Mouse (Mus musculus) forebrain, embryonic 13.5 days (tissue): ENCODE data around the gene Smim20. TPM values are rescaled to one million over a fixed set of nuclear protein-coding genes. Genes with fewer than 3 reads are reported as not detected.

Experiments used
- ATAC-seq: fragments of 200-750 bp; cut with Nextera tagmentation; 2 replicates; pipeline ENCODE4 v1.8.0; 2017
- H3K27ac ChIP-seq: fragments of 300-500 bp; sonication (generic); 2 replicates; pipeline ENCODE4 v1.5.1; 2015; ENCODE audit warnings: inconsistent platforms, mild to moderate bottlenecking, moderate library complexity
- H3K27me3 ChIP-seq: fragments of 300-500 bp; sonication (generic); 2 replicates; pipeline ENCODE4 v1.6.1; 2015; ENCODE audit warnings: mild to moderate bottlenecking, inconsistent platforms
- H3K36me3 ChIP-seq: fragments of 300-500 bp; sonication (generic); 2 replicates; pipeline ENCODE4 v1.6.1; 2015; ENCODE audit warnings: mild to moderate bottlenecking, inconsistent platforms; ENCODE audit not compliant: poor library complexity, severe bottlenecking
- H3K4me1 ChIP-seq: fragments of 300-500 bp; sonication (generic); 2 replicates; pipeline ENCODE4 v1.6.1; 2015; ENCODE audit warnings: inconsistent platforms
- H3K4me2 ChIP-seq: fragments of 300-500 bp; sonication (generic); 2 replicates; pipeline ENCODE4 v1.6.1; 2015; ENCODE audit warnings: inconsistent platforms, mild to moderate bottlenecking, moderate library complexity
- H3K4me3 ChIP-seq: fragments of 300-500 bp; sonication (generic); 2 replicates; pipeline ENCODE4 v1.5.1; 2015; ENCODE audit warnings: mild to moderate bottlenecking, inconsistent platforms
- H3K9ac ChIP-seq: fragments of 300-500 bp; sonication (generic); 2 replicates; pipeline ENCODE4 v1.6.1; 2015; ENCODE audit warnings: mild to moderate bottlenecking, inconsistent platforms
- H3K9me3 ChIP-seq: fragments of 300-500 bp; sonication (generic); replicated peaks from 2 replicates; pipeline ENCODE4 v1.6.1; 2016; ENCODE audit warnings: inconsistent platforms
- WGBS: fragments of 180-500 bp; shearing (Covaris S2); methylation state at CpG from one replicate; pipeline ENCODE4 v1.1.7; 2015; 5-methylcytosine and 5-hydroxymethylcytosine counted together
- polyA plus RNA-seq: library from polyadenylated mRNA; unstranded; fragments of >200 nt; fragmentation: Nextera tagmentation; extraction: Ambion mirVana; gene quantifications from 2 replicates; pipeline ENCODE4 v1.2.1, GENCODE M21; 2015

The Smim20 gene
- polyA plus RNA-seq, 1 experiment from 2014 or later: 64.8 TPM

GRCm38 (mm10) chr5:53269799-53270198 lies 2.9 kb downstream of the Smim20 start:
- Histone ChIP-seq H3K9me3 (no peaks in the 10 kb centered on the region), H3K4me1 (peaks cover 33% of the 10 kb centered on the region), H3K27ac (no peak overlapping the region), H3K36me3 (no peaks in the 10 kb centered on the region), H3K4me2 (no peak overlapping the region), H3K4me3 (no peak overlapping the region), H3K9ac (no peak overlapping the region), H3K27me3 (0 out of 2 replicates have a peak, but pooled peaks cover 3% of the 10 kb centered on the region)
- ATAC-seq: no peak
- 87% methylated on average over 5 of the region's 5 CpGs for WGBS

GRCm38 (mm10) chr5:53270947-53271711 lies 4.2 kb downstream of the Smim20 start:
- H3K27ac ChIP-seq: no peak overlapping the region
- no peak overlapping the region for H3K4me3 ChIP-seq
- no peaks in the 10 kb centered on the region for H3K36me3 ChIP-seq
- H3K27me3 ChIP-seq: 0 out of 2 replicates have a peak, but pooled peaks cover 3% of the 10 kb centered on the region
- 94% methylated on average over 13 of the region's 13 CpGs for WGBS
- no peak overlapping the region for H3K4me2 ChIP-seq
- ATAC-seq: no peak
- H3K4me1 ChIP-seq: peaks cover 47% of the 10 kb centered on the region
- H3K9ac ChIP-seq: no peak overlapping the region
- no peaks in the 10 kb centered on the region for H3K9me3 ChIP-seq

GRCm38 (mm10) chr5:53272626-53273025 lies 5.7 kb downstream of the Smim20 start:
- H3K4me1 ChIP-seq: peaks cover 57% of the 10 kb centered on the region
- H3K4me2 ChIP-seq: no peak overlapping the region
- WGBS: 90% methylated on average over 4 of the region's 4 CpGs
- H3K4me3 ChIP-seq: no peak overlapping the region
- no peak overlapping the region for H3K9ac ChIP-seq
- no peaks in the 10 kb centered on the region for H3K36me3 ChIP-seq
- H3K9me3 ChIP-seq: no peaks in the 10 kb centered on the region
- H3K27ac ChIP-seq: no peak overlapping the region
- no peak for ATAC-seq
- 0 out of 2 replicates have a peak, but pooled peaks cover 3% of the 10 kb centered on the region for H3K27me3 ChIP-seq

- WGBS: 92% methylated on average over 5 of the region's 5 CpGs
- Histone ChIP-seq H3K9me3 (no peaks in the 10 kb centered on the region), H3K27me3 (0 out of 2 replicates have a peak, but pooled peaks cover 3% of the 10 kb centered on the region), H3K36me3 (0 out of 2 replicates have a peak, but pooled peaks cover 4% of the 10 kb centered on the region), H3K4me3 (no peak overlapping the region), H3K4me2 (no peak overlapping the region), H3K4me1 (peaks cover 59% of the 10 kb centered on the region), H3K27ac (no peak overlapping the region; the same call in 1 of the 2 replicates), H3K9ac (no peak overlapping the region)
- no peak for ATAC-seq
Measured at GRCm38 (mm10) chr5:53273699-53274430, 7.0 kb downstream of the Smim20 start.

GRCm38 (mm10) chr5:53274811-53275355 lies 8.0 kb downstream of the Smim20 start:
- Histone ChIP-seq H3K27ac (peak overlapping the region; percentile 68), H3K9me3 (no peaks in the 10 kb centered on the region), H3K4me2 (0 out of 2 replicates have a peak overlapping the region, but pooled peaks have one; percentile 3), H3K9ac (no peak overlapping the region), H3K36me3 (0 out of 2 replicates have a peak, but pooled peaks cover 4% of the 10 kb centered on the region), H3K4me1 (peaks cover 62% of the 10 kb centered on the region), H3K27me3 (peaks cover 5% of the 10 kb centered on the region; the same call in 1 of the 2 replicates), H3K4me3 (no peak overlapping the region)
- 0 out of 2 replicates have a peak, but pooled peaks have one; percentile 1 for ATAC-seq
- WGBS: 12% methylated on average over 5 of the region's 5 CpGs

- 0 out of 2 replicates have a peak overlapping the region, but pooled peaks have one; percentile 3 for H3K4me2 ChIP-seq
- H3K27ac ChIP-seq: peak overlapping the region; percentile 68
- H3K27me3 ChIP-seq: peaks cover 9% of the 10 kb centered on the region; the same call in 1 of the 2 replicates
- H3K4me3 ChIP-seq: no peak overlapping the region
- H3K9ac ChIP-seq: no peak overlapping the region
- 0 out of 2 replicates have a peak, but pooled peaks cover 4% of the 10 kb centered on the region for H3K36me3 ChIP-seq
- 17% methylated on average over 3 of the region's 3 CpGs for WGBS
- no peaks in the 10 kb centered on the region for H3K9me3 ChIP-seq
- peak; percentile 23 for ATAC-seq
- peaks cover 62% of the 10 kb centered on the region for H3K4me1 ChIP-seq
Measured at GRCm38 (mm10) chr5:53275376-53275775, 8.5 kb downstream of the Smim20 start.

- Histone ChIP-seq H3K4me3 (no peak overlapping the region), H3K27ac (peak overlapping the region; percentile 68), H3K9me3 (no peaks in the 10 kb centered on the region), H3K27me3 (peaks cover 9% of the 10 kb centered on the region; the same call in 1 of the 2 replicates), H3K9ac (no peak overlapping the region), H3K4me2 (peak overlapping the region; percentile 21; the same call in 1 of the 2 replicates), H3K36me3 (0 out of 2 replicates have a peak, but pooled peaks cover 4% of the 10 kb centered on the region), H3K4me1 (peaks cover 62% of the 10 kb centered on the region)
- 16% methylated on average over 5 of the region's 5 CpGs for WGBS
- peak; percentile 66 for ATAC-seq
Measured at GRCm38 (mm10) chr5:53276470-53277022, 9.7 kb downstream of the Smim20 start.

GRCm38 (mm10) chr5:53277716-53278263 lies 10.9 kb downstream of the Smim20 start:
- WGBS: 38% methylated on average over 4 of the region's 4 CpGs
- Histone ChIP-seq H3K9me3 (no peaks in the 10 kb centered on the region), H3K4me3 (no peak overlapping the region), H3K27me3 (peaks cover 9% of the 10 kb centered on the region; the same call in 1 of the 2 replicates), H3K4me1 (peaks cover 62% of the 10 kb centered on the region), H3K4me2 (no peak overlapping the region), H3K27ac (peak overlapping the region; percentile 68), H3K36me3 (0 out of 2 replicates have a peak, but pooled peaks cover 4% of the 10 kb centered on the region), H3K9ac (no peak overlapping the region)
- ATAC-seq: peak; percentile 57

GRCm38 (mm10) chr5:53279216-53279813 lies 12.4 kb downstream of the Smim20 start:
- 85% methylated on average over 12 of the region's 12 CpGs for WGBS
- no peaks in the 10 kb centered on the region for H3K9me3 ChIP-seq
- no peak overlapping the region for H3K4me3 ChIP-seq
- no peak overlapping the region for H3K9ac ChIP-seq
- H3K36me3 ChIP-seq: 0 out of 2 replicates have a peak, but pooled peaks cover 4% of the 10 kb centered on the region
- no peak overlapping the region for H3K4me2 ChIP-seq
- ATAC-seq: no peak
- peaks cover 48% of the 10 kb centered on the region for H3K4me1 ChIP-seq
- H3K27me3 ChIP-seq: peaks cover 5% of the 10 kb centered on the region; the same call in 1 of the 2 replicates
- H3K27ac ChIP-seq: no peak overlapping the region

GRCm38 (mm10) chr5:53282487-53282886 lies 15.6 kb downstream of the Smim20 start:
- Histone ChIP-seq H3K27me3 (peaks cover 5% of the 10 kb centered on the region; the same call in 1 of the 2 replicates), H3K4me1 (peaks cover 20% of the 10 kb centered on the region), H3K36me3 (0 out of 2 replicates have a peak, but pooled peaks cover 4% of the 10 kb centered on the region), H3K9me3 (no peaks in the 10 kb centered on the region), H3K27ac (no peak overlapping the region), H3K9ac (no peak overlapping the region), H3K4me2 (no peak overlapping the region), H3K4me3 (no peak overlapping the region)
- no peak for ATAC-seq
- 93% methylated on average over 4 of the region's 4 CpGs for WGBS

- WGBS: 96% methylated on average over 2 of the region's 2 CpGs
- Histone ChIP-seq H3K4me1 (0 out of 2 replicates have a peak, but pooled peaks cover 3% of the 10 kb centered on the region), H3K4me2 (no peak overlapping the region), H3K4me3 (no peak overlapping the region), H3K9ac (no peak overlapping the region), H3K9me3 (no peaks in the 10 kb centered on the region), H3K36me3 (no peaks in the 10 kb centered on the region), H3K27ac (no peak overlapping the region), H3K27me3 (no peaks in the 10 kb centered on the region)
- ATAC-seq: no peak
Measured at GRCm38 (mm10) chr5:53286406-53286805, 19.5 kb downstream of the Smim20 start.
